Mouse (Mus musculus) embryonic facial prominence, embryonic 11.5 days (tissue): ENCODE measurements around the gene Cnih3. TPM values are rescaled to one million over a fixed set of nuclear protein-coding genes. Genes with fewer than 3 reads are reported as not detected.

ENCODE experiments used
- ATAC-seq: fragments of 200-750 bp; cut with Nextera tagmentation; replicated peaks from 2 replicates; pipeline ENCODE4 v1.8.0; 2017; ENCODE audit warnings: low read depth; ENCODE audit not compliant: insufficient number of reproducible peaks, low FRiP score, low TSS enrichment
- DNase-seq: peaks from one replicate; pipeline ENCODE4 v3.0.0-alpha.2; 2015; ENCODE audit warnings: low spot score
- H3K27ac ChIP-seq: fragments of 300-500 bp; sonication (generic); replicated peaks from 2 replicates; pipeline ENCODE4 v1.5.1; 2014; ENCODE audit warnings: mild to moderate bottlenecking, low read depth, low read length, control low read depth
- H3K27me3 ChIP-seq: fragments of 300-500 bp; sonication (generic); 2 replicates; pipeline ENCODE4 v1.6.1; 2014; ENCODE audit warnings: mild to moderate bottlenecking, low read length, moderate library complexity, mixed read lengths; ENCODE audit not compliant: control insufficient read depth, insufficient read depth
- H3K36me3 ChIP-seq: fragments of 300-500 bp; sonication (generic); replicated peaks from 2 replicates; pipeline ENCODE4 v1.6.1; 2014; ENCODE audit warnings: low read depth, mild to moderate bottlenecking, low read length, moderate library complexity, mixed read lengths; ENCODE audit not compliant: control insufficient read depth, insufficient read depth
- H3K4me1 ChIP-seq: fragments of 300-500 bp; sonication (generic); 2 replicates; pipeline ENCODE4 v1.6.1; 2014; ENCODE audit warnings: low read length, mixed read lengths; ENCODE audit not compliant: control insufficient read depth, insufficient read depth
- H3K4me2 ChIP-seq: fragments of 300-500 bp; sonication (generic); 2 replicates; pipeline ENCODE4 v1.6.1; 2014; ENCODE audit warnings: low read depth, mild to moderate bottlenecking, control low read depth, low read length, moderate library complexity
- H3K4me3 ChIP-seq: fragments of 300-500 bp; sonication (generic); 2 replicates; pipeline ENCODE4 v1.5.1; 2014; ENCODE audit warnings: low read depth, low read length, control low read depth
- H3K9ac ChIP-seq: fragments of 300-500 bp; sonication (generic); replicated peaks from 2 replicates; pipeline ENCODE4 v1.6.1; 2014; ENCODE audit warnings: mild to moderate bottlenecking, control low read depth, low read length
- H3K9me3 ChIP-seq: fragments of 300-500 bp; sonication (generic); replicated peaks from 2 replicates; pipeline ENCODE4 v1.6.1; 2016; ENCODE audit warnings: mild to moderate bottlenecking, low read length, inconsistent platforms, mixed read lengths; ENCODE audit not compliant: control insufficient read depth
- WGBS: fragments of 180-500 bp; shearing (Covaris S2); extraction: QIAGEN DNeasy Blood & Tissue Kit; methylation state at CpG from one replicate; pipeline ENCODE4 v1.1.7; 2014; 5-methylcytosine and 5-hydroxymethylcytosine counted together
- polyA plus RNA-seq: library from polyadenylated mRNA; unstranded; fragments of >200 nt; fragmentation: Nextera tagmentation; extraction: Ambion mirVana; gene quantifications from 2 replicates; pipeline ENCODE4 v1.2.1, GENCODE M21; 2014

The Cnih3 gene
- polyA plus RNA-seq, 1 experiment from 2014 or later, result 0.50 TPM

DNA sequence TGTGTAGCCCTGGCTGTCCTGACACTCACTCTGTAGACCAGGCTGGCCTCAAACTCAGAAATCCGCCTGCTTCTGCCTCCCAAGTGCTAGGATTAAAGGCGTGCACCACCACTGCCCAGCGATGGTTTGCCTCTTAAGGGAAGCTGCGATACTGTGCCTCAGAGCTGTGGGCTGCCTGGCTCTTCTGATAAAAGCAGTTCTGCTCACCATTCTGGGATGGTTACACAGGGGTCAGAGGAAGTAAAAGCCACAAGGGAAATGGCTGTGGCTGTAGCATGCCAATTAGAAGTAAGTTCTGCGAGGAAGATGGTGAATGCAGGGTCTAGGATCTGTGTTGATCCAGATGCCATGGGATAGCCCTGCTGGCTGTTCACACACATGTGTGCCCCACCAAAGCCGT, 19.9 kb downstream of the Cnih3 start:
- DNase-seq (no peak), ATAC-seq (no peak)
- no peak overlapping the region for H3K9ac ChIP-seq
- no peak overlapping the region for H3K4me2 ChIP-seq
- no peaks in the 10 kb centered on the region for H3K27me3 ChIP-seq
- WGBS, result 69% methylated on average over 6 of the region's 6 CpGs
- no peak overlapping the region for H3K27ac ChIP-seq
- H3K9me3 ChIP-seq, result no peaks in the 10 kb centered on the region
- no peak overlapping the region for H3K4me3 ChIP-seq
- no peaks in the 10 kb centered on the region for H3K4me1 ChIP-seq
- H3K36me3 ChIP-seq, result no peaks in the 10 kb centered on the region

DNA sequence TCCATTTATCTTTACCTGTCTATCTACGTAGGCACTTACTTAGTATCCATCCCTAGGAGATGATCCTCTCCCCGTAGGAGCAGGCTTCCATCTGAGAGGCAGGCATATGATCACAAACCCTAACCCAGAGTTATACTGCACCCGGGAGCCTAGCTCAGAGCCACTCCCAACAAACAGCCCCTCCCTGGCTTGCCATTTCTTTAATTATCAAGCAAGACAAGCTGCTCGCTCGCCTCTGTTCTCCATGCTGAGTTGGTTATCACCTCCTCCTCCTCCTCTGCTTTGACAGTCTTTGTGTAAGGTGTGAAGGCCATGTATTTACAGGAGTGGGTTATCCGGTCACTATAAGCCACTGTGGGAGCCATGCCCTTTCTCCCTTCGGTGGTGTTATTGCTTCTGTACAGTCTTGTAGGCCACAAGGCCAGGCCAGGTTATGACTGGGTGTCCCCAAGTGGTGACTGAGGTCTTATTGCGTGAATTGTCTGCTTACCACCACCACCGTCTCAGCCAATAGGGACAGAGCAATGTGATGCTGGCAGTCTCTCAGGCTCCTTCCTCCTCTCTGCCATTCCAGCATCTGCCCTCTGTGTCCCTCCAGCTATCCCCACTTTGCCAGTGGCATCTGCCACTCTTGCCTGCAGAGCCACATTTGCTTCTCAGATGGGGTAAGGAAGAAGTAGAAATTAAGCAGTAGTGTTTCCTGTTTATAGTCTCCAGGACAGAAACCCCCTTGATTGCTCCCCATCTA, 22.4 kb downstream of the Cnih3 start:
- DNase-seq (no peak), ATAC-seq (no peak)
- WGBS, result 80% methylated on average over 9 of the region's 9 CpGs
- no peak overlapping the region for H3K4me2 ChIP-seq
- no peak overlapping the region for H3K4me3 ChIP-seq
- no peaks in the 10 kb centered on the region for H3K9me3 ChIP-seq
- no peak overlapping the region for H3K9ac ChIP-seq
- no peaks in the 10 kb centered on the region for H3K27me3 ChIP-seq
- H3K4me1 ChIP-seq, result no peaks in the 10 kb centered on the region
- H3K36me3 ChIP-seq, result no peaks in the 10 kb centered on the region
- no peak overlapping the region for H3K27ac ChIP-seq

DNA sequence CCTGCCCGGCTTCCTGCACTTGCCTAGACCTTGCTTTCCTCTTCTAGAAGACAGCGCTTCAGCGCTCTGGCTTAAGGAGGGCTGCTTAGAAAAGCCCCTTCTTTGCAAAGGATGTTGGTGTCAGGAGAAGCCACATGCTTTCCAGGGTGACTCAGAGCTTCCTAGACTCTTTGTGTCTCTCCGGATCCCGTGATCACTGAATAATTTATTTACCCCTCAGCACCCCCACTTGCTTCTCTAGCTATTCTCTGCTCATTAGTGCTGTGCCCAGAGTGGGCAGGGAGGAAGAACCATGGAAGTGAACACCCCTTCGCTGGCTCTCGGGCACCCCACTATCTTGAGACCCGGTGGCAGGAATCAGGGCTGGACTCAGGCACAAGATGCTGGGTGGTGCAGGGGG, 24.0 kb downstream of the Cnih3 start:
- ATAC-seq, result no peak

DNA sequence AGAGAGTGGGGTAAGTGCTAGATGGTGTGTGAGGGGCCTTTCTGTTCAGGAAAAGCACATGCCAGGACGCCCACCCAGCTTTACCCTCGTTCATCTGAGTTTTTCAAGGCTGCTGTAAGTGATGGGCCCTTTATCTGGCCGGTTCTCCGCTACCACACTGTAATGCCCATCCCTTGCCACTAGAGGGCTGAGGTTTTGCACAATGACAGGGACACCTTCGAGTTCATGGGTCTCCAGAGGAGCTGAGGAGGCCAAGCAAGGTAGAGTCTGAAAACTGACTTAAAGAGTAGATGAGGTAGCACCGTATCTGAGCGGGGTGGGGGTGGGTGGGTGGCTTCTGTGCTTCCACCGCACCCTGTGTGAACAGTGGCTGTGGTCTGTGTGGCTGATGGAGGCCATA, 27.2 kb downstream of the Cnih3 start:
- ATAC-seq (peak; percentile 74; the same call in 1 of the 2 replicates), DNase-seq (peak; percentile 77)
- Histone ChIP-seq H3K9me3 (no peaks in the 10 kb centered on the region), H3K27me3 (no peaks in the 10 kb centered on the region), H3K27ac (no peak overlapping the region), H3K36me3 (no peaks in the 10 kb centered on the region), H3K9ac (no peak overlapping the region), H3K4me2 (no peak overlapping the region), H3K4me1 (no peaks in the 10 kb centered on the region), H3K4me3 (no peak overlapping the region)
- WGBS, result 28% methylated on average over 8 of the region's 8 CpGs

More for the DNA sequence above, 24.0 kb downstream of the Cnih3 start:
- DNase-seq, result no peak
- 72% methylated on average over 8 of the region's 8 CpGs for WGBS
- Histone ChIP-seq H3K4me2 (no peak overlapping the region), H3K9ac (no peak overlapping the region), H3K9me3 (no peaks in the 10 kb centered on the region), H3K27me3 (no peaks in the 10 kb centered on the region), H3K4me3 (no peak overlapping the region), H3K27ac (no peak overlapping the region), H3K4me1 (no peaks in the 10 kb centered on the region), H3K36me3 (no peaks in the 10 kb centered on the region)

DNA sequence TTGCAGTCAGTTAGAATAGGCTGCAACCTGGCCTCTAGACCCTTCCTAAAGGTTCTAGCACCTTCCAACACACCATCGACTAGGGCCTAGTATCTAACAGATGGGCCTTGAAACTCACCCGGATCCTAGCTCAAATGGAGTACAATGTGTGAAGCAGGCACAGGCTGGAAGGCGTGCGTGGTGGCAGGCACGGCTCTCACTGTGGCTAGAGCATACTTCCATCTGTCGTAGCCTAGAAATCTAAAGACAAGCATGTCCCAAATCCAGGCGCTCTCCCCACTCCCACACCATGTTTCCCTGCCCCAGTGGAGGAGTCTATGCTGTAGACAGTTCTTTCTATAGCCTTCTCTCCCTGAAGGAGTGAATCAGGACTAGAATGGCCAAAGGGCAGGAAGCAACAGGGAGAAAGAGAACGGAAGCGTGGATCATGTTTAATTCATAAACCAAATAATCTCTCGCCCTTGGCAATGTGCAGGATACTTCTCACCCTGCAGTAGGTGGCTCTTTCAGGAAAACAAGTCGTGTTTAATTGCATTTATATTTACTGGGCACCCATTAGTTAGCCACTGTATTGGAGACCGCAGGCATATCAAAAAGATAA, 29.1 kb downstream of the Cnih3 start:
- Histone ChIP-seq H3K9ac (no peak overlapping the region), H3K4me2 (no peak overlapping the region), H3K36me3 (no peaks in the 10 kb centered on the region), H3K27ac (no peak overlapping the region), H3K27me3 (no peaks in the 10 kb centered on the region), H3K9me3 (no peaks in the 10 kb centered on the region), H3K4me1 (no peaks in the 10 kb centered on the region), H3K4me3 (no peak overlapping the region)
- WGBS, result 85% methylated on average over 12 of the region's 12 CpGs
- DNase-seq, result no peak
- no peak for ATAC-seq

DNA sequence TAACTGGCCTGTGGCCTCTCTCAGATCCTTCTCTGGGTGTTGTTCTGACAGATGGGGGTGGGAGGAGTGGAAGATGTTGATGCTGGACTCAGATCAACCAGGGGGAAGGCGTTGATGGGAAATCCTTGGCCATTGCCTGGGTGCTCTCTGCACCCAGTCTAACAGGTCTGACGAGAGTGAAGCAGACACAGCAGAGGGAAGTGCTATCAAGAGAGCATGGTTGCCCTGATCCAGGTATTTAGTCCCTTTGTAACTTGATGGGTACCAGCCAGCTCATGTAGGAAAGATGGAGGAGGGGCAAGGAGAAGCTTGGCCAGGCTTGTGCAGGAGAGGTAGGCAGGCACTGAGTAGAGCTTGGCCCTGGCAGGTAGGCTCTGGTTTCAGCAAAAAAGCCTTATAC, 36.8 kb downstream of the Cnih3 start:
- Histone ChIP-seq H3K27me3 (no peaks in the 10 kb centered on the region), H3K9me3 (no peaks in the 10 kb centered on the region), H3K36me3 (no peaks in the 10 kb centered on the region), H3K4me2 (no peak overlapping the region), H3K27ac (no peak overlapping the region), H3K4me1 (no peaks in the 10 kb centered on the region), H3K4me3 (no peak overlapping the region), H3K9ac (no peak overlapping the region)
- ATAC-seq (no peak), DNase-seq (no peak)
- 95% methylated on average over 2 of the region's 2 CpGs for WGBS

DNA sequence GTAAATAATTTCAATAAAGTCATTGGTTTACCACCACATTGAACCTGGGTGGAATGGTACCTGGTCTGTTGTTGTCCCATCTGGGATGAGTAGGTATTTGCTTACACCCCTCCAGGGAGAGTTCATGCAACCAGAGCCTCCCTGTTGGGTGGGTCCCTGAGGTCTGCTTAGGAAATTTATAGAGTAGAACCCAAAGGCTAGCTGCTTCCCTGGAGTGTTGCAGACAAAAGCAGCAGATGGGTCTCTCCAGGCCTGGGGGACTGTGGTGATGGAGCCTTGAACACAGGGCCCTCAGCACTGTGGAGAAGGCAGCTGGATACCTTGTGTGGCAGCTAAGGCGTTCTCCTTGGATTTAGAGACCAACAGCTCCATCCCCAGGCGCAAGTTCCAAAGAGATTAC, 40.1 kb downstream of the Cnih3 start:
- Histone ChIP-seq H3K36me3 (no peaks in the 10 kb centered on the region), H3K4me2 (no peak overlapping the region), H3K4me3 (no peak overlapping the region), H3K27me3 (no peaks in the 10 kb centered on the region), H3K4me1 (no peaks in the 10 kb centered on the region), H3K9me3 (no peaks in the 10 kb centered on the region), H3K27ac (no peak overlapping the region), H3K9ac (no peak overlapping the region)
- ATAC-seq, result no peak
- no peak for DNase-seq
- 91% methylated on average over 2 of the region's 2 CpGs for WGBS
